Mouse (Mus musculus) heart, postnatal 0 days (tissue): ENCODE measurements around the gene Trim27.

Experiments
- CTCF ChIP-seq: IDR thresholded peaks from 2 replicates; pipeline ENCODE4 v1.5.1; 2016; ENCODE audit warnings: antibody characterized with exemption, control low read depth, low read depth
- EP300 ChIP-seq: IDR thresholded peaks from 2 replicates; pipeline ENCODE4 v1.6.1; 2016; ENCODE audit warnings: antibody characterized with exemption, low read depth

GRCm38 (mm10) chr13:21183066-21183465, 3.8 kb downstream of the Trim27 start:
- TF ChIP-seq EP300 (no peak), CTCF (no peak)
